Mouse (Mus musculus) G1E (cell line): ENCODE measurements around the gene Dysf.

Experiments used
- CTCF ChIP-seq: IDR thresholded peaks from 2 replicates; pipeline ENCODE4 v1.5.1; 2012; ENCODE audit warnings: low read depth, low read length, inconsistent platforms, mixed read lengths
- POLR2AphosphoS5 ChIP-seq: IDR thresholded peaks from 2 replicates; pipeline ENCODE4 v1.6.1; 2012; ENCODE audit warnings: low read depth, low read length, inconsistent platforms; ENCODE audit not compliant: insufficient replicate concordance

DNA sequence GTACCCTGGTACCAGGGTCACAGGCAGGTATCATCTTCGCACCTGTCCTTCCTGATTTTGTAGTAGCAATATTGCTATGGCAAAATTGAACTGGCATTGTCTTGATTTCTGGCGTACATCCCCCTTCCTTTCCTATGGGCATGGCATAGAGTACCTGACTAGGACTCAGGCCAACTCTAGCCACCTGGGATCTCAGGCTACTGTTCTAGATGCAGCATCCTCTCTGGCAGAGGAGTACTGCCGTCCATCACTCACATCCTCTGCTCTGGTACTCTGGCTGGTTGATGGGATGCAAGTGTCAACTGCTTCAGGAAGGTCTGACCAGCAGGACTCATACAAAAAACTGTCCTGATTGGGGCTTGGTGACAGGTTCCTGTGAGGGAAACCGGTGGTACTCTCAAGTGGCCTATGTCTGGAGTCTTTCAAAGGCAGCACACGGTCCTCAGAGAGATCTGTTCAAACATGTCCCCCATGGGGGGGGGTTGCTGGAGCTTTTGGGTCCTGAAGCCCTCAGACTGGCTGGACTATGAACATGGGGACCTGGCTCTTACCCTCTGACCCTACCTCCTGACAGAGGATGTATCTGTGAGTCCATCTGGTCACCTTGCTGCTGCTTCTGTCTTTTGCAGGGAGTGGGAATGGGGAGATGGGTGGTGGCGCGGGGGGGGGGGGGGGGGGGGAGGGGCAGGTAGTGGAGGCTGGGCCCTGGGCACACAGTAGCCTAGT, 125.8 kb downstream of the Dysf start:
- TF ChIP-seq CTCF (no peak), POLR2AphosphoS5 (no peak)
